Mouse (Mus musculus) G1E-ER4 (cell line): ENCODE measurements around the gene Cspg5. TPM values are rescaled to one million over a fixed set of nuclear protein-coding genes. Genes with fewer than 3 reads are reported as not detected.

Experiments used
- GATA1 ChIP-seq: IDR thresholded peaks from one replicate; pipeline ENCODE4 v1.8.0; 2012; ENCODE audit warnings: low read length, inconsistent platforms
- polyA plus RNA-seq: library from polyadenylated mRNA; stranded (reverse); fragments of >175 nt; gene quantifications from 2 replicates; pipeline ENCODE4 v1.2.3, GENCODE M21; 2012

Gene Cspg5
- 0.21 and 0.23 TPM in 2 replicates for polyA plus RNA-seq

DNA sequence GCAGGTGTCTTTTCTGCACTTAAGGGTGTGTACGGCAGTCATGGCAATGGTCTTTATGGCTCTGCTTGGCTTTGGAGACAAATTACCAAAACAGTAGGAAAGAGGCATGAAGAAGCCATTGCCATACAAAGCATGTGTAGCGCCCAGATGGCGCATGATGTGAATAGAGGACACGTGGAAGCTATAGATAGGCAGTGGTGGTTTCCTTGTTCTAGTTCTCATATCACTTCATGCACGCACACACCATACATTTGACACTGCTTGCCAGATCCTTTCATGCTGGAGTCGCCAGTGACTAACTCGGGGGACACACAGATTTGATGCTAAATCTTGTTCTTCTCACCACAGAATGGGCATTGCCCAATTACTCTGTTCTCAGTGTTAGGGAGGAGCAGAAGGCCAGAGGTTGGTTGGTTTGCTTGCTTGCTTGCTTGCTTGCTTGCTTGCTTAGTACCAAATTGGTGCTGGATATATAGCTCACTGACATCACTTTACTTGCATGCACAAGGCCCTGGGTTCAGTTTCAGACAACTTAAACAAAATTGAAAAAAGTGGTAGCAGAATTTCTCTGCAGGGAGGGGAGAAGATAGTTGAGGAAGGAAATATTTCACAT lies at the start of gene Cspg5:
Gene Cspg5, plus strand, starts transcription at position 563 of the 613 bp plus-strand sequence.
- no peak for TF ChIP-seq GATA1

DNA sequence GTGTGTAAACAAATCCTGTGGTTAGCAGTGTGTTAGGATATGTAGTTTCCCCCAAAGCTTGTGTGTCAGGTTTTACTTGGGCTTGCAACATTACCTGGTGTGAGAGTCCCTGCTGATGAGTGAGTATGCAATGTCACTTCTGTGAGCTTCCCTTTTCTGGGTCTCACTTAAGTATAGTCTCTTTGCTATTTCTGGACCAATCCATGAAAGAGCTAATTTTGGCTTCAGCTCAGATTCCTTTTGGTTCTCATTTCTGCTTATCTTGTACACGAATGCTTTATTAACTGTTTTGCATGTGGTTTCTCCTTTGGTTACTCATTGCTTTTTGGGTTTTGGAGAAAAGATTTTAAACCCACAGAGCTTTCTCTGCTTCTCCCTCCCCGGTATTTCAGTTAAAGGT lies 43.7 kb upstream of the Cspg5 start:
- no peak for TF ChIP-seq GATA1

DNA sequence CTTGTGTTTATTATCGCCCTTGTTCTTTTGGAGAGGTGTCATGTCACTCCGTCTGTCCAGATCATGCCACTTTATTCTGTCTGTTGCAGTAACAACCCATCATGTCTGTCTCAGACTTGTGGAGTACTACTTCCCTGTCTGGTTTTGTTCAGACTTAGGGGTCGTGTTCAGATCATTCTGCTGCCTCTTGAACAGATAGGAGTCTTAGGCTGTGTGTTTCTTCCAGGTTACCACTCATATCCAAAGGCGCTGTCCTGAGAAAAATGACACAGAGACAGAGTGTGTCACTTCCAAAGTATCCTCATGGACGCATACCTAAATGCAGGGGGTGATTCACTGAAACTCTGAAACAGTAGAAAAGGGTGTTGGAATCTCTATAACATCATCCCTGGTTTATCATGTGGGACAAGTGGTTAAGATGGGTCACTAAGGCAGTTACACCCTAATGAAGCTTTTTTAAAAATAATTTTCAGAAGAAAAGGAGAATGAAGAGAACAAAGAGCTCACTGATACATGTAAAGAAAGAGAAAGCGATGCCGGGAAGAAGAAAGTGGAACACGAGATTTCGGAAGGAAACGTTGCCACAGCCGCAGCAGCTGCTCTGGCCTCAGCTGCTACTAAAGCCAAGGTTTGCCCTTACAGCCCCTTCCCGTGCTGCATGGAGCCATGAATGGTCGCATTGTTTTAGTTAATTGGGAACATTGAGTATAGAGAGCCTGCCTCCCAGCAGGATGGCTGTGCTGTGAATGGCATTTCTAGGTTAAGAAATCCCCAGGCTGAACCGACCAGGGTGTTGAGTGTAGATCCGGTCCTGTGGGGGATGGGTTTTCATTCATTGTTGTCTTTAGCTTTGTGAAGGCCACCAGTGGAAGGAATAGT lies 37.8 kb upstream of the Cspg5 start:
- TF ChIP-seq GATA1, result no peak

DNA sequence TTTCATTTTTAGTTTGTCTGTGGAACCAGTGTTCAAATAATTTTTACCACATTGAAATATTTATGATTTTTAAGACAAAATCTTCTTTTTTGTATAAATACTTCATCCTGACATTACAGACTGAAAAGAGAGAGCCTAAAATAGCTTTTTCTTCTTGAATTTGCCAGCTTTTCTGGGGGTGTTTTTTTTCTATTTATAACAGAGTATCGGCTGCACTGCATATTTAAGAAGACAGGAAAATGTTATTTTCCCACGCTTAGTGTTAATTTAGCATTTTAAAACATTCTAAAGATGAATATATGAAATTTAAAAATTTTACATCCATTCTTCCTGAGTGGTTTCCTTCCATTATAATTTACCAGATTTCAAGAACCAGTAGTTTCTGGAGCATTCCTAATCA lies 37.1 kb upstream of the Cspg5 start:
- no peak for TF ChIP-seq GATA1

DNA sequence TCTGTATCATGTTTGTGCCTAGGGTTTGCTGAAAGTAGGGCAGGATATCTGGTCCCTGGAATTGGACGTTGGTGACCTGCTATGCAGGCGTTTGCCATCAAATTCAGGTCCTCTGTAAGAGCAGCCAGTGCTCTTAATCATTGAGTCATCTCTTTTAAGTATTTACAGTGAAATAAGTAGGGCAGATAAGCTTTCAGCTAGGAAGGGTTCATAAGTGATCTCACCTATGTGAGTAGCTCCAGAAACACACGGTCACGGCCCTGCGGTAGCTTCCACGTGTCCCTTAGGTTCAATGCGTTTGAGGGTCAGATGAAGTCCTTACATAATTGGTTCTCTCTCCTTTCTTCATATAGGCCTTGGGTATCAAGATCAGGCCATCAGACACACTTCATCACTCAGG lies 35.3 kb upstream of the Cspg5 start:
- TF ChIP-seq GATA1, result no peak

DNA sequence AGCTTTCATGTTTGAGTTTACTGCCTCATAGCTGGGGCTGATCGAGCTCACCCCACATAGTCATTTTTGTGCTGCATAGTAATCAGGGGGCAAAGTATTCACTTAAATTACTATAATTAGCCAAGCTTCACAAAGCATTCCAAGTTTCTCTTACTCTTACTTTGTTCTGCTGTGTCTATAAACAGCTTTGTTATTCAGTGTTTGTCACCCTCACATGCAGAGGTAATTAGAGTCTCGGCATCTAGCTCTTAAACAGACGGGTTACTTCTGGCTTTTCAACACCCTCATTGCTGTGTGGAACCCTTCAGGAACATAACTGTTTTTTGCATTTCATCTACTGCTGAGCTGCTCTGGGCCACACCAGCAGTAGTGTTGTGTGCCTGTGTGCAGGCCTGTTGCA lies 34.6 kb upstream of the Cspg5 start:
- no peak for TF ChIP-seq GATA1

DNA sequence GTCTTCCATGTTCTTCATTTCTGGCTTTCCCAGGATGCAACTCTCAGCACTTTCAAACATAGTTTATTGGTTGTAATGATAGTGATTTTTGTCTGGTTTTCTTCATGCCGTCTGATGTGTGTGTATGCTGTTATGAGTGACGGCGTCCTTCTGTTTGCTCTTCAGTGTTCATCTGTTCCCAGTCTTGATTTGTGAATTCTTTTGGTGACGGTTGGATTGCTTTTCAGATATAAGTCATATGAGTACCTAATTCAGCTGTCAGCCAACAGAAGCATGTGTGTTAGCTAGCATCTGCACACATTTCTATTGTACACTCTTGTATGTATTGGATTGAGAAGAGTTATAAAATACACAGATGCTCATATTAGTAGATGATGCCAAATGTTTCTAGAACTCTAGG lies 19.3 kb upstream of the Cspg5 start:
- no peak for TF ChIP-seq GATA1

DNA sequence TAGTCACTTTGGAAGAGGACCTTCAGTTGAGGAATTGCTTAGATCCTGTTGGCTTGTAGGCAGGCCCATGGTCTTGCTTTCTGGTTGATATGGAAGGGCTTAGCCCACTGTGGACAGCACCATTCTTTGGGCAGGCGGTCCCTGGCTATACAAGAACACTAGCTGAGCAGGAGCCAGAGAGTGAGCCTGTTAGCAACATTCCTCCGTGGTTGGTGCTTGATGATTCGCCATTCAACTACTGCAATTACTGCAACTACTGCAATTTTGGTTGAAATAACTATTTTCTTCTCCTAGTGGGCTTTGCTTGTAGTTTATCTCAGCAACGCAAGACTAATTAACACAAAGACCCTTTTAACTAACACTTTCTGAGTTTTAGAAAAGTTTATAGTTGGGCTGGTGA lies 17.4 kb upstream of the Cspg5 start:
- TF ChIP-seq GATA1, result no peak

DNA sequence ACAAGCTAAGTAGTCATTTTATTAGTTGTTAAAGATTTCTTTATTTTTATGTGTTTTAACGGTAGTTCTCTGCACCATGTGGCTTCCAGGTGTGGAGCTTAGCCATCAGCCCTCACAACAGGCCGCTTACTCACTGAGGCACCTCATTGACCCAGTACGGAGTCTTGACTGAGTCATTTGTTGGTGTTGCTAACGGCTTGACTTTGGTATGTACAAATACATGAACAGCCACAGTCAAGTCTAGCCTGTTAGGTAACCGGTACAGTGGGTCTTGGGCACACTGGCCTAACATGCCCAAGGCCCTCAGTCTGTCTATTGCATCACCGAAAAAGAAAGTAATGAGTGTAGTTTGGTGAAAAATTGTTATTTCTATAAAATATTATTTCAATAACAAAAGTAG lies 14.9 kb upstream of the Cspg5 start:
- TF ChIP-seq GATA1, result no peak

DNA sequence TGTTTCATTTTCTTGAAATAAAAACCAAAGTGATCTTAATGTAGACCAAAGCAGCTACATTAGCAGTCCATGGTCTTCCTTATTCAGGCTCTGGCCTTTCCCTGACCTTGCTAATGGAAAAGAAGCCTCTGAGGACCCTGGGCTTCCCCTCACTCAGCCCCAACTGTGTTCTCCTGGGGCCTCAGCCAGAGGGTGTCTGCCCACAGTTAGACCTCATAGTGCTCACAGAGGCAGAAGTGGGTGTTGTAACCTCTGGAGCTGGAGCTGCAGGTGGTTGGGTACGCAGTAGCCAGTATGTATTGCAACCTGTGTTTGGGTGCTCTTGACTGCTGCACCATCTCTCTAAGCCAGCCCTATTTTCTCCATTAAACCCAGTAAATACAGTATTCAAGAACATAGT lies 14.5 kb upstream of the Cspg5 start:
- no peak for TF ChIP-seq GATA1

DNA sequence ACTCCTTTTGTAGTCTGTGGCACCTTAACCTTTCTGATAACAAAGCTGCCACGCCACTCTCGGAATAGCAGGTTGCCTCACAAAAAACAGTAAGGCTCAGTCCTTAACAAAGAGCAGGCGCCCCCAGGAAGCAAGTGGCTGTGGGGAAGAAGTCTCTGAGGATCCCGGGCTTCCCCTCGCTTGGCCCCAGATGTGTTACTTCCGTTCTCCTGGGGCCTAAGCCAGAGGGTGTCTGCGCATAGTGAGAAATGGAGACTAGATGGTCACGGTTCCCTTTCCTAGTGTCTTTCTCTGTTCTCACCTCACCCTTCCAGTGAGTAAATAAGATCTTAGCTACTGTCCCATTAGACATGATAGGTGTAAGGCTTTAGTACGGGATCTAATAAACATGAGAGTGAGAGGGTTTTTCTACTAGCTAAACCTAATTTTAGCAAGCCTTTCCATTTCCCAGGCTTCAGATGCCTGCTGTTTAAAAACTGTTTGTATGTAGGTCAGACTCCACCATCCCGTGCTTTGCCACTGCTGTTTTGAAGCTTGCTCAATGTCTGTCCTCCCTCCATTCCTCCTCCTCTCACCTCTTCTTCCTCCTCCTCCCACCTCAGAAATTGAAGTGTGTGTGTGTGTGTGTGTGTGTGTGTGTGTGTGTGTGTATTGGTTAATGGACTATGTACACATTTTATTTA lies 13.9 kb upstream of the Cspg5 start:
- no peak for TF ChIP-seq GATA1

DNA sequence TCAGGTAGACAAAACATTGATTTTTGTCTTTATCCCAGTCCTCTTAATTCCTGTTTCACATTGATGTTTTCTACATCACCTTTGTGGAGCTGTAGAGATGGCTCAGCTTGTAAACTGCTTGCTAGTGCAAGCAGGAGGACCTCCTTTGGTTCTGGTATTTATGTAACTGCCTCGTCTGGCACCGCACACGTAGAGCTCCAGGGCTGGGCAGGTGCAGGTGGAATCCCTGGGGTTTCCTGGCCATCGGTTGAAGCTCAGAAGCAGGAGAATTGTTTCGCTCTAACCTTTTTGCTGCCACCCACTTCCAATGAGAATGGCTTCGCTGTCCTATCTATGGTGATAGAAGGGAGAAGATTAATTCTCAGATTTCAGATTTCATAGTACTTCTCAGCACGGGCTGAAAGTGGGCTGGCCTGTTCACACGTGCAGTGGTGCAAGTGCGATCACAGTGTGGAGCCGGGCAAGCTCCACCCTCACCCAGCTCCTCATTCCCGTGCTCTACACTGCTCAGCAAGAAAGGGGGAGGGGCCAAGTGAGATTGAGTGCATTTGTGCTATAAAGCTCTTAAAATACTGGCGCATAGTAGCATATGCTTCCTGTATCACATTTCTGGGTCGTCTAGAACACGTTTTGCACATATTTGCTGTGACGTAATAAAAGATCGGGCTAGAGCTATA lies 13.1 kb upstream of the Cspg5 start:
- no peak for TF ChIP-seq GATA1

DNA sequence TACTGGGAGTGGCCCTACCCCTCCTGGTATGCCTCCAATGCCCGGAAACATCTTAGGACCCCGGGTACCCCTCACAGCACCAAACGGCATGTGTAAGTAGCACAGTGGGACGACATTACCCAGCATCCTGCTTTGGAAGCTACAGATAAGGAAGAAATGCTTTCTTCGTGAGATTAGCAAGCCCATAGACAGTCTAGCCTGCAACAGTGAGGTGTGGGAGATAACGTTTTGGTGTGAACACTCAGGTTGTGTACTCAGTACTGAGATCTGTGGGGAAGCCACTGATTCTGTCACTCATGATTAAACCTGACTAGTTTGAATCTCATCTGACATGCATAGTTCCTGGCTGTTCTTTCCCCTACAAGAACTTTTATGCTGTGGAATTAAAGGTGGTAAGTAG lies 8.6 kb upstream of the Cspg5 start:
- no peak for TF ChIP-seq GATA1

DNA sequence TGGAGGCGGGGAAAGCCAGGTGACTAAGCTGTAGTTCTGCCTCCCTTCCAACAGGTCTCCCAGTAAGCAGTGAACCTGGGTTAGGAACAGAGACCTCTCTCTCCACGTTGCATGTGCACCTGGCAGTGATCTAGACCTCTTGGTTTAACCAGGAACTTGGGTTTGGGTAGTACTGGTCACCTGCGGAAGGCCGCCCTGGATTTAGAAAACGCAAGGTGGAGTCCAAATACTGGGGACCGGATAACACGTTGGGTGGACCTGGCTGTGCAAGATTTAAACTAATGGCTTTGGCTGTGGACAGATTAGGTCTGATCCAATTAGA lies 945 bp downstream of the Cspg5 start:
- no peak for TF ChIP-seq GATA1

DNA sequence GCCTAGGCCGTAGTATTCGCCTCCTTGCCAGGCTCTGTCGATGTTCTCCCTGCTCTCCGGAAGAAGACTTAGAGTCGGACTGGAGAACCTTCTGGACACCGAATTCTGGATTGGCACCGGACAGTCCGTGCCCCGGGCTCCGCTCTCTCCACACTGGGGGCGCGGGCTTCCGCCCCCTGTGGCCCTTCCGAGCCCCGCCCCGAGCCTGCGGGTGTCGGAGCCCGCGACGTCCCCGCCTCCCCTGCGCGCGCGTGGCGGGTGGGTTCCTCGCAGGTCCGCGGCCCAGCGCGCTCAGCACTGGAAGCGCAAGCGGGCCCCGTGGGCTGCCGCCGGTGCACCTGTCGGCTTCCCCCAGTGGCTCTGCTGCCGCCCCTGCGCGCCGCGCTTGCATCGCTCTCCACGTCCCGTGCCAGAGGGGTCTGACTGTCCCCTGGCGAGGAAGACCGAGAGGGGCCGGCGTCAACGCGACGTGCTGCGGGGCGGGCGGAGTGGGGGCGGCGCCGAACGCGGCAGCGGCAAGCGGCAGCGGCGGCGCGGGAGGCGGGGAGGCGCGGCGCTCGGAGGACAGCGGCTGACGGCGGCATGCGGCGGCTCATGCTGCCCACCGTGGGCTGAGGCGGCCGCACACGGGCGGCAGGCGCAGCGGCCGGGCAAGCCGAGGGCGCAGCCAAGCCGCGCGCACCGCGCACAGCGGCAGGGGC lies 1.5 kb downstream of the Cspg5 start:
- TF ChIP-seq GATA1, result no peak

DNA sequence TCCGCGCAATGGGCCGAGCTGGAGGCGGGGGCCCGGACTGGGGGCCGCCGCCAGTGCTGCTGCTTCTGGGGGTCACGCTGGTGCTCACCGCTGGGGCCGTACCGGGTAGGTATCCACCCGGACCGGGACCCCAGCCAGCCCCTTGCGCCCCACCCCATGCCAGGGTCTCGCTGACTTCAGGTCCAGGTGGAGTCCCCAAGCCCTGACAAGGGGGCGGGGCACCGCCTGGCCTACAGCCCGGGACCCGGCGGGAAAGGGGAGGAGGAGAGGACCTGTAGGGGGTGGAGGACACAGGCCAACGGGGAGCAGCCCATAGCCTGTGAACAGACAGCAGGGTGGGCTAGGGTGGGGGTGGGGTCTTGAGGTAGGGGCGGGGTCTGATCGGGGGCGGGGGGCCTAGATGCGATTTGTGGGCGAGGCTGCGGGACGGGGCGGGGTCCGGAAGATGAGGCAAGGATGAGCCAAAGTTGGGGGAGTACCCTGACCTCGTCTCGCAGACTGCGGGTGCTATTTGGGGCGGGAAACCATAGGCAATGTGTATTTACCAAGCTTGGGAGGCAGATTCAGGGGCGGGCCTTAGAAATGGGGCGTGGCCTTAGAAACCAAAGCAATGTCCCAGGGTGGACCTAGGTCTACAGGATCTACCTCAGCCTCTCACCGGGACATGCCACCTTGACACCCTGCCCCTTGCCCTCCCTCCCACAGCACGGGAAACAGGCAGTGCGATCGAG lies 2.2 kb downstream of the Cspg5 start:
- no peak for TF ChIP-seq GATA1
